Mouse (Mus musculus) Muller cell, postnatal 12 days (primary cell): ENCODE measurements at regions not wholly inside any gene's neighbourhood (a gene's known extent, or its start where the extent isn't known, plus 50 kb on each side); places are given as distances from the start of the nearest gene placed in this dataset.

ENCODE experiments used
- DNase-seq: peaks from one replicate; pipeline ENCODE4 v3.0.0-alpha.2; 2015; ENCODE audit errors: inconsistent ontology term

DNA sequence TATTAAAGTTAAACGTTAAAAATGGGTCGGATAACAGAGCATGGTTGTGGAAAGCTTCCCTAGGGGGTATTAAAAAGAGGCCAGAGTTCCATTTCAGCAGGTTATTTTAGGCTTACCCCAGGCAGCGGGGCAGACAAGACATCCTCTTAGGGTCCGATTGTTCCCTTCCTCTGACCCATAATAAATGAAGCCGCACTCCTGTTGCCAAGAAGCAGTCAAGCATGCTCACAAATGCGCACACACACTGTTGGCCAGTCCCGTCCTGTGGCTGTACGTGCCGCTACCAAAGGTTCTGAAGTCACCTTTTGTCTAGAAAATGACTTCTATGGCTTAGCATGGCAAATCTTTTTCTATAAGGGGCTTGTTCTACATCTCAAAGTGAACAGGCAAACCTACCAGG, 146.8 kb upstream of the Mdm1 start:
- peak; percentile 72 for DNase-seq

GRCm38 (mm10) chr10:117997796-117998195, 143.8 kb upstream of the Mdm1 start:
- no peak for DNase-seq

DNA sequence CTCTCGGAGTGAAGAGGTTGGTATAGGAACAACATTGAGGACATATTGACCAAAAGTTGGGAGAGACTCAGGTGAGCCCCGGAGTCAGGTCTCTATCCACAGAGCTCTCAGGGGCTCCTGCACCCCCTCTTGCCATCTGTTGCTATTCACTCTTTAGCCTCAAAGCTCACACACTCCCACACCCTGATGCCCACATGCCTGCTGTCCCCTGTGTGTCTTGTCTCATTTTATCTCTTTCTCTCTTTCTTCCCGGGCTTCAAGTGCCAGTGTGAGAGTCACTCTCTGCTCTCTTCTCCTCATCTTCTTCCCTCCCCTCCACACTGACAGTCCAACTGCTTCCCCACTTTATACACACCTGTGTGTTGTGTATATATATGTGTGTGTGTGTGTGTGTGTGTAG, 141.0 kb upstream of the Mdm1 start:
- no peak for DNase-seq

- no peak for DNase-seq
Measured at GRCm38 (mm10) chr10:118001501-118001900, 140.1 kb upstream of the Mdm1 start.

GRCm38 (mm10) chr10:118001971-118002370, 139.6 kb upstream of the Mdm1 start:
- no peak for DNase-seq

GRCm38 (mm10) chr10:118002559-118002958, 139.1 kb upstream of the Mdm1 start:
- no peak for DNase-seq

GRCm38 (mm10) chr10:118003179-118003578, 138.4 kb upstream of the Mdm1 start:
- DNase-seq = no peak

DNA sequence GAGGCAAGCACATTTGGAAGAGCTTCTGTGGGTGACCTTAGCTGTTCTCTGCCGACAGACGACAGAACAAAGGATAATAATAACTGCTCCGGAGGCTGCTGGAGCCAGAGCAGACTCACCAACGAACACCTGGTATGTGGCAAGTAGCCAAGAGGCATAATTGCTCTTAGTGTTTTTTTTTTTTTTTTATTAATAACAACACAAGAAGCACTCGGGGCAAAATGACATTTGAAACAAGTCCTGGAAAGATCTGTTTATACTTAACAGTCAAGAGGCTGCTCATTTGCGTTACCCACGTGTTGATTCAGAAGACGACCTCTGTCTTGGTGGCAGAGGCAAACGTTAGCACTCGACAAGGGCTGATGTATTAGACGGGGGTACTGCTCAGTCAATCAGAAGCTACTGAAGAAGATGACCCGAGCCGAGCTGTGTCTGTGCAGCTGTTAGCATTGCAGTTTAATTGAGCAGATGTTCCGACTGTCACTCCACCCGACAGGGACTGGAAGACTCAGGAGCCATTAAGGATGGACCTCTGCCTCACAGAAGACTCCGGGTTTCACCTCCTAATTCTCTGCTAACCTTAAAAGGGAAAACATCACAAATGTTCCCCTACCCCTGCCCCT, 137.8 kb upstream of the Mdm1 start:
- DNase-seq = no peak

GRCm38 (mm10) chr10:118004362-118004958, 137.2 kb upstream of the Mdm1 start:
- no peak for DNase-seq

DNA sequence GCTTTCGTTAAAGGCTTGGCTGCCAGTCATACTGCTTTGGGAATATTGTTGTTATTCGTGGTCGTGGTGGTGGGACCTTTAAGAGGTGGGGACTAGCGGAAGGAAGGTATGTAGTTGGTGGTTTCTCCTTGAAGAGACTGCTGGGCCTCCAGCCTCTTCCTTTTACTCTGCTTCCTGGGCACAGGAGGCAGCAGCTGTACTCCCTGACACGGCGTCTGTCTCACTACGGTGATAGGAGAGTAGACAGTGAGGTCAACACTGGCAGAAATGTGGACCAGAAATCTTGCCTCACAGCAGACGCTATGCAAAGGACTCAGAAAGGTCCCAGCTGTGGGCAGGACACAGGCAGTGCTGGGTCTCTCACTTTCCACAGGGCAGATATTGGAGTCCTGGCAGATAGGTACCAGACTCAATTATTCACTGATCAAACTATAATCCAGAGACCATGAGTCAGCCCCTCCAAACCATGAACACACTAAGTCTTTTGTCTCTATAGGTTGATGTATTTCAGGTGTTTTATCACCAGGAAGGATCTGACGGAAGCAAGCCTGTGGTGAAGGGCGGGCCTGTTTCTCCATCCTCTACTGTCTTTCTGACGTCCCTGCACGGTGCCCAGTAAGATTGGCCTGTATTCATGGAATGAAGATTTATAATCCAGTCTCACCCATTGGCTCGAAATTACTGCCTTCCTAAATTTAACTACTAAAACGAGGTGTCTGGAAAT, 134.6 kb upstream of the Mdm1 start:
- no peak for DNase-seq

DNA sequence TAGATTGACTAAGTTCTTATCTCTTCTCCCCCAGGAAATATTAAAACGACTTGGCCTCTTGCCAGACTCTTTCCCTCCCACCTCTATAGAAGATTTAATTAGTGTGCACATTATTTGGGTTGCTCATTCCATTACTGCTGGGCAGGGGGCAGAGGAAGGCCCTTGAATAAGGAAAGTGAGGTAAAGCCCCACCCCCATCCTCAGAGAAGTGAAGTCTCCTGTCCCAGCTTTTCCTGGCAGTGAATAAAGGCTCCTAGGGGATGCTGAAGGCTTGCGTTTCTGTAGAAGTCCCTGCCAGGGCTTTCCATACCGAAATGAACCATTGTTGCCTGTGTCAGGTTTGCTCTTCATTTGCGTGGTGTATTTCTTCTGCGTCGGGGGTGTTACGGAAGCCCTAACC, 133.8 kb upstream of the Mdm1 start:
- no peak for DNase-seq

DNA sequence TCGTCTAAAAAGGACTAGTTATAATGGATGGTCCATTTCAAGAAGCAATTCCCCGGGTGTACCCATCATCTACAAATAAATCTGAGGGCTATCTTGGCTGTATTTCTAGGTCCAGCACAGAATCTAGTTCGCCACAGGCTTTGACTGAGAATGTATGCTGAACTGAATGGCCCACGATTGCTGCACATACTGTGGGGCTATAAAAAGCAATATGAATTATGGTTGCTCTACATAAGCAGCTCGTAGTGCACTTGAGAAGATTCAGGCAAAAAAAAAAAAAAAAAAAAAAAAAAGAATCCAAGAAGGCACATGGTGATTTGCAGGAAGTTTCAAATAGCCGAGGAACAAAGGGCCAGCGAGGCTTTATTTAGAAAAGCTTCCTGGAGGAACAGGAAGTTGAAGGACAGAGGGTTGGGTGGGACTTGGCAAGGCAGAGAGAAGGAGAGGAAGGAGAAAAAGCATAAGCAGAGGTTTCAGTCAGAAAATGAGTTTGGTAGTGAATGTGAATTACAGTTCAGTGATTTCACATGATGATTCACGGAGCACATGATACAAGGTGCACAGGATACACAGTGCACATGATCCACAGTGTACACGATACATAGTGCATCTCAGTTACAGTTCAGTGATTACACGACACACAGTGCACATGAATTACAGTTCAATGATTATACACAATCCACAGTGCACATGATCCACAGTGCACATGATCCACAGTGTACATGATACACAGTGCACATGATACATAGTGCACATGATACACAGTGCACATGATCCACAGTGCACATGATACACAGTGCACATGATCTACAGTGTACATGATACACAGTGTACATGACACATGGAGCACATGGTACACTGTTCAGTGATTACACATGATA, 129.7 kb upstream of the Mdm1 start:
- no peak for DNase-seq

DNA sequence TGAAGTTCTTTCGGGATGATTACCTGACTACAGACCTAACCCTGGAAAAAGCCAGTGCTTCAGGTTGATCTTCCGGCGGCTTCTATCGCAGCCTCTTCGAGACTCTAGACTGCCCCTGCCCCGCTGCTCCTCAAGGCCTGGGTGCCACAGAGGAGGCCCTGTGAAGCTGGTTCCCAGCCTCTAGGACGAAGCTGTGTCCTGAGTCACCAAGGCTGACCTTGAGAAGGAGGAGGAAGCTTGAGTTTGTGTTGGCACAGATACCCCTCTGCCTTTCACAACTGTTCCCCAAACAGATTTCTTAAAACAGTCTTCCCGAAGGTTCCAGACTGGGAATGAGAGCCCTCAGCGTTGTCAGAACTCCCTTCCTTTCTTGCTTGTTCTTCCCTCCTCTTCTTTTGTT, 112.8 kb upstream of the Mdm1 start:
- no peak for DNase-seq

- no peak for DNase-seq
Measured at GRCm38 (mm10) chr10:118034401-118034800, 107.2 kb upstream of the Mdm1 start.

GRCm38 (mm10) chr10:118035035-118035434, 106.6 kb upstream of the Mdm1 start:
- DNase-seq = no peak

DNA sequence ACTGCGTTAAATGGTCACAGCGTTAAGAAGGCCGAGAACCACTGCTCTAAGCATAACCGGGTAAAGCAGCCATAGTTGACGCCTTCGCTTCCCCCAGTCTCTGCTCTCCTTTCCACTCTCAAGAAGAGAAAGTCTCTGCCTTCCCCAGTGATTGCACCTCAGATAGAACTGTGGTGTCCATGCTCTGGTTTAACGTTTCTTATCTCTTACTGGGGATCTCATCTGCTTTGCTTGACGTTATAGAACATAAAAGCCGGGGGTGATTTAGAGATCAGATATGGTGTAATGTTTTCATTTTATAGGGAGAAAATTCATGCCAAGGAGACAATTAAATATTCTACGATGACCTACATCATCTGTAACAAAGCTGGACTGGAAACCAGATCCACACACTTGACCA, 103.1 kb upstream of the Mdm1 start:
- DNase-seq = no peak

DNA sequence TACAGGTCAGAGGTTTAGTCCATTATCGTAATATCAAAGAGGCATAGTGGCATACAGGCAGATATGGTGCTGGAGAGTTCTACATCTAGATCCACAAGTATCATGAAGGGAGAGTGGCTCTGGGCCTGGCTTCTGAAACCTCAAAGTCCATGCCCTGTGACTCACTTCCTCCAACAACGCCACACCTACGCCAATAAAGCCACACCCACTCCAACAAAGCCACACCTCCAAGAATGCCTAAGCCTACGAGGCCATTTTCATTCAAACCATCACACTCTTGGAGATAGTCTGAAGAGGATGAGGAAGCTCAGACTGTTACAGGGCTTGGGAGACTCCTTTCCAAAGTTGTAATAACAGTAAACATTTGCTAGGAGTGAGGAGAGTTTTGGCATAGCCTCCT, 102.6 kb upstream of the Mdm1 start:
- no peak for DNase-seq

DNA sequence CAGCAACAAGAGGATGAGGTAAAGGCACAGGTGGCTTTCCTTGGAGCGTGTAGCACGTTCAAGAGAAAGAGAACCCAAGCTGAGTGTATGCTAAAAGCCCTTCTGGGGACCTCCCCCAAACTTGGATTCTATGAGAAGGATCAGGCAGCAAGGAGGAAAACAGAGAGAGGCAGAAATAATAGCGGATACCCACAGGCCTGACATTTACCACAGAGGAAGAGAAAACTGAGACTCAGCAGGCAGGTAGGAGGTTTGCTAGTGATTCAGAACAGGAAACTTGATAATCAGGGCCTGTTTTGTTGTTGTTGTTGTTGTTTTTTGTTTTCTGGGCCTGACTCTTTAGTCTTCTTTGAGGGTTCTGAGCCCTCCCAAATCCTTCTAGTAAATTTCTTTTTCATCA, 100.5 kb upstream of the Mdm1 start:
- no peak for DNase-seq

- no peak for DNase-seq
Measured at GRCm38 (mm10) chr10:118043761-118044160, 97.8 kb upstream of the Mdm1 start.

DNA sequence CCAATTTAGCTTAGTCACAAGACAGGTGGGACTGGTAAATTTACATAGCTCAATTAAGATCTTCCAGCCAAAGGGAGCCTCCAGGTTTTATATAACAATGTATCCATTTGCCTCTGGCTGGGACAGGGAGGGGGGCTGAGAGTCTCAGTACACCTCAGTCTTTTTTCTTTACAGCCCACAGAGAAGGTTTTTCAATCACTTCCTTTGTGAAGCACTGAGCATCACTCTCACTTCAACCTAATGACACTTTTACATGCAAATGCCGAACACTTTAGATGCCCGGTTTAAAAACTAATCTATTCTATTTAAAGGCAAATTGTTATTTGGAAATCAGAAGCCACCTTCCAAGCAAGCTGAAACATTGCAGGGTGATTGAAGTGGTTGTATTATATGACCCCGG, 96.8 kb upstream of the Mdm1 start:
- DNase-seq = no peak

GRCm38 (mm10) chr10:118045427-118045826, 96.2 kb upstream of the Mdm1 start:
- DNase-seq = no peak

- no peak for DNase-seq
Measured at GRCm38 (mm10) chr10:118046328-118046727, 95.3 kb upstream of the Mdm1 start.
